Mouse (Mus musculus) midbrain, postnatal 0 days (tissue): ENCODE results near the gene Cacng1. TPM values are rescaled to one million over a fixed set of nuclear protein-coding genes. Genes with fewer than 3 reads are reported as not detected.

Experiments
- ATAC-seq: fragments of 200-750 bp; cut with Nextera tagmentation; 2 replicates; pipeline ENCODE4 v1.8.0; 2017; ENCODE audit warnings: moderate number of reproducible peaks, mild to moderate bottlenecking, moderate TSS enrichment, moderate library complexity; ENCODE audit not compliant: low FRiP score
- DNase-seq: peaks from one replicate; pipeline ENCODE4 v3.0.0-alpha.2; 2015; ENCODE audit warnings: low spot score
- H3K27ac ChIP-seq: fragments of 300-500 bp; sonication (generic); 2 replicates; pipeline ENCODE4 v1.5.1; 2014; ENCODE audit warnings: low read depth, mild to moderate bottlenecking, low read length, mixed read lengths
- H3K27me3 ChIP-seq: fragments of 300-500 bp; sonication (generic); 2 replicates; pipeline ENCODE4 v1.6.1; 2014; ENCODE audit warnings: low read length, control low read depth, mixed read lengths; ENCODE audit not compliant: insufficient read depth
- H3K36me3 ChIP-seq: fragments of 300-500 bp; sonication (generic); 2 replicates; pipeline ENCODE4 v1.6.1; 2014; ENCODE audit warnings: low read length, control low read depth, mixed read lengths; ENCODE audit not compliant: insufficient read depth
- H3K4me1 ChIP-seq: fragments of 300-500 bp; sonication (generic); 2 replicates; pipeline ENCODE4 v1.6.1; 2014; ENCODE audit warnings: mild to moderate bottlenecking, control low read depth, antibody characterized with exemption, low read length, mixed read lengths; ENCODE audit not compliant: insufficient read depth
- H3K4me2 ChIP-seq: fragments of 300-500 bp; sonication (generic); 2 replicates; pipeline ENCODE4 v1.6.1; 2014; ENCODE audit warnings: low read depth, mild to moderate bottlenecking, low read length, mixed read lengths; ENCODE audit not compliant: poor library complexity, severe bottlenecking
- H3K4me3 ChIP-seq: fragments of 300-500 bp; sonication (generic); 2 replicates; pipeline ENCODE4 v1.5.1; 2014; ENCODE audit warnings: low read depth, mild to moderate bottlenecking, low read length, moderate library complexity
- H3K9ac ChIP-seq: fragments of 300-500 bp; sonication (generic); replicated peaks from 2 replicates; pipeline ENCODE4 v1.6.1; 2014; ENCODE audit warnings: mild to moderate bottlenecking, low read length, moderate library complexity, mixed read lengths; ENCODE audit not compliant: poor library complexity, severe bottlenecking
- H3K9me3 ChIP-seq: fragments of 300-500 bp; sonication (generic); 2 replicates; pipeline ENCODE4 v1.6.1; 2016; ENCODE audit warnings: low read length, control low read depth
- CTCF ChIP-seq: IDR thresholded peaks from 2 replicates; pipeline ENCODE4 v1.5.1; 2016; ENCODE audit warnings: antibody characterized with exemption, mild to moderate bottlenecking
- WGBS: fragments of 180-500 bp; shearing (Covaris S2); extraction: QIAGEN DNeasy Blood & Tissue Kit; methylation state at CpG from one replicate; pipeline ENCODE4 v1.1.7; 2014; 5-methylcytosine and 5-hydroxymethylcytosine counted together
- polyA plus RNA-seq: library from polyadenylated mRNA; unstranded; fragments of >200 nt; fragmentation: Nextera tagmentation; extraction: Ambion mirVana; gene quantifications from 2 replicates; pipeline ENCODE4 v1.2.1, GENCODE M21; 2015
- total RNA-seq: library from RNA; depleted of rRNA; stranded (reverse); fragments of >200 nt; gene quantifications from 2 replicates; pipeline ENCODE4 v1.2.3, GENCODE M21; 2014

Gene Cacng1
- total and polyA plus RNA-seq, 2 experiments from 2014 or later = 1.2 to 1.8 TPM

- WGBS = 87% methylated on average over 5 of the region's 5 CpGs
- Histone ChIP-seq H3K36me3 (peaks cover 32% of the 10 kb centered on the region), H3K4me3 (no peak overlapping the region), H3K4me2 (no peak overlapping the region), H3K27me3 (no peaks in the 10 kb centered on the region), H3K4me1 (no peaks in the 10 kb centered on the region), H3K9ac (no peak overlapping the region), H3K27ac (no peak overlapping the region), H3K9me3 (no peaks in the 10 kb centered on the region)
- no peak for ATAC-seq
- TF ChIP-seq CTCF = no peak
- DNase-seq = no peak
These were observed 15.2 kb upstream of the Cacng1 start for GRCm38 (mm10) chr11:107731498-107731897.

- 77% methylated on average over 4 of the region's 4 CpGs for WGBS
- Histone ChIP-seq H3K9ac (no peak overlapping the region), H3K4me1 (no peaks in the 10 kb centered on the region), H3K27ac (no peak overlapping the region), H3K9me3 (no peaks in the 10 kb centered on the region), H3K4me2 (no peak overlapping the region), H3K4me3 (no peak overlapping the region), H3K36me3 (peaks cover 30% of the 10 kb centered on the region), H3K27me3 (no peaks in the 10 kb centered on the region)
- ATAC-seq = no peak
- DNase-seq = peak; percentile 15
- TF ChIP-seq CTCF = no peak
These were observed 14.6 kb upstream of the Cacng1 start for GRCm38 (mm10) chr11:107730940-107731339.

GRCm38 (mm10) chr11:107729141-107729540, 12.8 kb upstream of the Cacng1 start:
- no peaks in the 10 kb centered on the region for H3K9me3 ChIP-seq
- H3K27ac ChIP-seq = no peak overlapping the region
- no peaks in the 10 kb centered on the region for H3K27me3 ChIP-seq
- WGBS = 85% methylated on average over 7 of the region's 7 CpGs
- H3K36me3 ChIP-seq = peaks cover 13% of the 10 kb centered on the region
- DNase-seq = no peak
- TF ChIP-seq CTCF = no peak
- no peak overlapping the region for H3K9ac ChIP-seq
- H3K4me2 ChIP-seq = no peak overlapping the region
- no peak for ATAC-seq
- no peaks in the 10 kb centered on the region for H3K4me1 ChIP-seq
- no peak overlapping the region for H3K4me3 ChIP-seq

GRCm38 (mm10) chr11:107728073-107728863, 11.9 kb upstream of the Cacng1 start:
- WGBS = 73% methylated on average over 13 of the region's 13 CpGs
- H3K9ac ChIP-seq = no peak overlapping the region
- peaks cover 8% of the 10 kb centered on the region for H3K36me3 ChIP-seq
- ATAC-seq = 0 out of 2 replicates have a peak, but pooled peaks have one; percentile 50
- H3K4me2 ChIP-seq = no peak overlapping the region
- H3K27me3 ChIP-seq = no peaks in the 10 kb centered on the region
- H3K4me3 ChIP-seq = no peak overlapping the region
- H3K4me1 ChIP-seq = no peaks in the 10 kb centered on the region
- peak; percentile 69 for DNase-seq
- TF ChIP-seq CTCF = peak; percentile 30
- no peaks in the 10 kb centered on the region for H3K9me3 ChIP-seq
- H3K27ac ChIP-seq = no peak overlapping the region

- Histone ChIP-seq H3K4me3 (no peak overlapping the region), H3K27ac (no peak overlapping the region), H3K4me2 (no peak overlapping the region), H3K9me3 (no peaks in the 10 kb centered on the region), H3K4me1 (no peaks in the 10 kb centered on the region), H3K27me3 (no peaks in the 10 kb centered on the region), H3K36me3 (no peaks in the 10 kb centered on the region), H3K9ac (no peak overlapping the region)
- no peak for TF ChIP-seq CTCF
- ATAC-seq (no peak), DNase-seq (no peak)
- WGBS = 90% methylated on average over 8 of the region's 8 CpGs
These were observed 8.3 kb upstream of the Cacng1 start for GRCm38 (mm10) chr11:107724603-107725002.

GRCm38 (mm10) chr11:107721057-107721456, 4.7 kb upstream of the Cacng1 start:
- no peak overlapping the region for H3K4me2 ChIP-seq
- no peak for ATAC-seq
- WGBS = 84% methylated on average over 7 of the region's 7 CpGs

More at GRCm38 (mm10) chr11:107721057-107721456, 4.7 kb upstream of the Cacng1 start:
- no peak for TF ChIP-seq CTCF
- H3K9me3 ChIP-seq = no peaks in the 10 kb centered on the region
- no peaks in the 10 kb centered on the region for H3K36me3 ChIP-seq
- DNase-seq = no peak
- no peaks in the 10 kb centered on the region for H3K4me1 ChIP-seq
- H3K4me3 ChIP-seq = no peak overlapping the region
- no peak overlapping the region for H3K27ac ChIP-seq
- H3K27me3 ChIP-seq = no peaks in the 10 kb centered on the region
- no peak overlapping the region for H3K9ac ChIP-seq
